Mouse (Mus musculus) right cerebral cortex, postnatal 36 days (tissue): Measurements from ENCODE around the gene Nrgn.

Source experiments
- DNase-seq, 2 experiments: peaks; one replicate each; pipeline ENCODE4 v3.0.0; 2022; ENCODE audit warnings: low spot score in 2 of 2, mixed read lengths in 1 of 2

Nrgn gene

GRCm38 (mm10) chr9:37530031-37530887 is 22.4 kb downstream of the Nrgn start:
- DNase-seq, result no peak

DNA sequence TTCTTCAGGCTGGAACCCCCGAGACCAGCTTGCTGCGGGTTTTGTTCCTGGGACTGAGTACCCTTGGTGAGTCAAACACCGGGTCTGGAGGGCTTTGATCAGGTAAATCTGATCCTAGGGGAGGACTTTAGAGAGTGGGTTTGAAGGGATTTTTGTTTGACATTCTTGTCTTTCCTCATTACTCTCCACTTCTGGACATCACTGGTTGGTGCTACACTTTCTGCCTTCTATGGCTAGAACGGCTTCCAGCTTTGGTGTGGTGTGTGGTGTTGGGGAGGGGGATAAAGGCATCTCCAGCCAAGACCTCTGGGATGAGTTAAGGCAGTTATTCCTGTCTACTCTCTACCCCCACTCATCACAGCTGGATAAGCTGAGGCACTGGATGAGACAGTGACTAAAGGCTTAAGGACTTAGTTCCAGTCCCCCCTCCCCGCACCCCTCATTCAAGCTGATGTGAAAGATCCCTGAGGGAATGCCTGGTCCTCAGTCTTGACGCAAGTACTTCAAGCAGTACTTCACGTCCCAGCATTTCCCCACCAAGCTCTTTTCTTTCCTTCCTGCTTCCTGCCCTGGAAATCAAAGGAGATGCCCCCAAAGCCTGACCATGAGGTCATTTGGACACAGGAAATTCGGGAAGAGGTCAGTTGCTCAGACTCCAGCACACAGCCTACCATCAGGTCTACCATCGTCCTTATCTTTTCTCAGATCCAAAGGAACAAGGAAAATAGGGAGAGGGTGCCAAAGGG is 24.3 kb downstream of the Nrgn start:
- no peak for DNase-seq

GRCm38 (mm10) chr9:37527396-37528224 is 25.1 kb downstream of the Nrgn start, which contains the start of gene Esam:
Gene Esam (plus strand): TSS chr9:37528078.
- DNase-seq, result no peak

DNA sequence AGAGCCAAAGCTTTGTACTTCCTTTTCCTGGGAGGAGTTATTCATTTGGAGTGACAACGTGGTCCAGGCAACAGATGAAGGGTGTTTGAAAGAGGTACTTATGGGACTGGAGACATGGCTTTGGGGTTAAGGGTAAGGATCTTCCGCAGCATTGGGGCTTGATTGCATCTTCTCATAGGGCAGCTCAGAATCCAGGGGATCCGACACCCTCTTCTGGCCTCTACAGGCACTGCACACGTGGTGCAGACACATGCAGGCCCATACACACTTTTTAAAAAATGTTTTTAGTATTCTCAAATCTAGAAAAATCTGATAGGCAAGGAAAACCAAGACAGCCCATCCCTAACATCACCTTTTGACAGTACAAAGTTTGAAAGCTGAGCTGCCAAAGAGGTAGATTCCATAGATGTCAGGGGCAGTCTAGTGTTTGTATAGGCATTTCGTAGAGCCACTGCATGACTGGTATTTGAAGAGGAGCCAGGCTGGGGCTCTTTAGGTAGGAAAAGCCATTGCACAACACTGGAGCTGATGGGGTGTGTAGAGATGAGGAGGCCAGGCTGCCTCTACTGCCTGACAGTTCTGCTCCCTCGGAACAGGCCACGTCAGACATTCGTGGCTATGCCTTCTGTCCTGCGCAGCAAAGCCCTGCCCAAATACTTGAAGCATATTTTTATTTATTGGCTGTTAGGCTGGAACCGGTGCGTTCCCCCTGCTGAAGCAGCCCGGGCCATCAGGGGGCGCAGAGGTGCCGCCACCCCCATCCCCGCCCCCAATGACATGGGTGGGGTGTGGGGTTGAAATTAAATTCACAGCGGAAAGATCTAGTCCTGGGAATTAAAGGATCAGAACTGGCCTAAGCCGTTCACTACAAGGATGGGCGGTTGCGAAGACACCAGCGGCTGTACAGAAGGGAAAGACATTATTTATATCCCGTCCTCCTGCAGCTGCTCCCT is 26.0 kb downstream of the Nrgn start:
- no peak for DNase-seq

- DNase-seq, result no peak
Measured at GRCm38 (mm10) chr9:37525461-37525860, 27.2 kb downstream of the Nrgn start.

- DNase-seq, result no peak
Measured at GRCm38 (mm10) chr9:37519995-37520394, 32.7 kb downstream of the Nrgn start.

GRCm38 (mm10) chr9:37518991-37519390 is 33.7 kb downstream of the Nrgn start:
- DNase-seq, result no peak

DNA sequence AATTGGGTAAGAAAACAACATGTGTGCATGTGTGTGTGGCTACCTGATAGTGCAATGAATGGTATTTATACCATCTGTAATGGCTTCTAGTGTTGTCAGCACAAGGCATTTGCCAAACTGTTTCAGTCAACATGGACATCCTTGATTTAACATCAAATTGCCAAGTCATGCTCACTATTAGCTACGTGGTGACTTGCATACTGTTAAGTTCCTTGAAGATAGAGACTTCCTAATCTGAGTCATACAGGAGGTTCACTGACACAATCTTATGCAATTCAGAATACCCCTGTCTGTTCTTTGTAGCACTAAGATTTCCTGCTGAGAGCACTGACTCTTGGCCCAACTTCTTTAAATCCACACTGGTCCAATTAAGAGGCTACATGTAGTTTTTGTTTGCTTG is 35.2 kb downstream of the Nrgn start:
- DNase-seq, result no peak

GRCm38 (mm10) chr9:37514456-37514855 is 38.2 kb downstream of the Nrgn start:
- no peak for DNase-seq

DNA sequence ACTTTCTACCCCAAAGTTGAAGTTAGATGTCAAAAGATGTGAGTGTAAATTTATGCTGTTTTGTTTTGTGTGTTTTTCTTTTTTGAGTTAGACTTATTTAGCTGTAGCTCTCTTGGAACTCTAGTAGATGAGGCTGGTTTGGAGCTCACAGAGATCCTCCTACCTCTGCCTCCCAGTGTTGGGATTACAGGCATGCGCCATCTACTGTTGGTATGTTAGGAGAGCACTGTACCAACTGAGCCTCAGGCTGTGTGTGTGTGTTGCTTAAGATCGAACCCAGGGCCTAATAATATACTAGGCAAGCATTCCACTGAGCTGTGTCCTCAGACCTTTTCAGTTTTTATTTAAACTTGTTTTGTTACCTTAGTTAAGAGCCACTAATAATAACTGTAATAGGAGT is 40.6 kb downstream of the Nrgn start:
- no peak for DNase-seq

GRCm38 (mm10) chr9:37506023-37506422 is 46.7 kb downstream of the Nrgn start:
- no peak for DNase-seq

GRCm38 (mm10) chr9:37504348-37504747 is 48.4 kb downstream of the Nrgn start:
- no peak for DNase-seq

DNA sequence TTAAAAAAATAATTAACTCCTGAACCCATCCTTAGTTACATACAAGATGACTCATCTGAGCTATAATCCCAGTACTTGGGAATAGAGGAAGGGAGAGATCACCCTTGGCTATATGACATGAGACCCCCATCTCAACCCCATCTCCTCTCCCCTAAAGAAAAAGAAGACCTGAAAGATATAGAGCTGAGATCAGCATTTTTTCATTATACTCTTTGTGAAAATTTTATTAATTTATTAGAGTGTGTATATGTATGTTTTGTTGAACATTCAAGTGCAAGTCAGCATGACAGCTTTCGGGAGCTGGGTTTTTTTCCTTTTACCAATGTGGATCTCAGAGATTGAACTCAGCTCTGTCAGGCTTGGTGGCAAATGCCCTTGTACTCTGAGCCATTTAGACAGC is 51.5 kb downstream of the Nrgn start:
- no peak for DNase-seq

DNA sequence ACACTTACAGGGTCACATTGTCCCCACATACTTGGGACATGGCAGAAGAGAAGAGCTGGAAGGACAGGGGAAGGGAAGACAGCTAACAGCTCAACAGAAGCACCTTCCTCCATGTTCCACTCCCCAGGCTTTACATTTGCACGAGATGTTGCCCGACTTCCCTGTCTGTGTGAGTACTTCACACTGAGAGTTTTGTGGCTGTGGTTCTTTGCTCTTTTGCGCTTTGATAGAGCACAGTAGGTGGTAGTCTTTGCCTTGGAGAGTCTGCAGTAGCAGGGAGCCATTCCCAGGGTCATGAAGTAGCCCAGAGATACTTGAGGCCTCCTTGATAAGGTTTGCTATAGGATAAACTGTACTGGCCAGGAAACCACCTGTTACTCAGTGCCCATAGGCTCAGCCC is 52.5 kb downstream of the Nrgn start:
- no peak for DNase-seq

DNA sequence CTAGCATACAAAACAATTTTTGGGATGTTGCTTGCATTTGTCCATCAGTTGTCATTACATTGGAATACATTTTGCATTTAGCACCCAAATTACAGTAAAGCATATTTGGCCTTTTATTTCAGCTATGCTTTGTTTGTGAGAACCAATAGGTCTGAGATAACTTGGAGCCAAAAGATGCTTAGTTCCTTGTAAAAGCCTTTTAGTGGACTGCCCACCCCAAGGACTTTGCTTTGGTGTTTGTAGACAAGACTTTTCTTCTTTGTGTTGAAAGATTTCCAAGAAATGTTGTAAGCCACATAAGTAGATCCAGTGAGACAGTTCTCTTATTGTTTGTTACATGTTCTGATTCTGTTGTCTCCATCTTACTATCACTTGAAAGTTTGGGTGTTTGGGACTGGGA is 56.4 kb downstream of the Nrgn start:
- DNase-seq, result no peak

DNA sequence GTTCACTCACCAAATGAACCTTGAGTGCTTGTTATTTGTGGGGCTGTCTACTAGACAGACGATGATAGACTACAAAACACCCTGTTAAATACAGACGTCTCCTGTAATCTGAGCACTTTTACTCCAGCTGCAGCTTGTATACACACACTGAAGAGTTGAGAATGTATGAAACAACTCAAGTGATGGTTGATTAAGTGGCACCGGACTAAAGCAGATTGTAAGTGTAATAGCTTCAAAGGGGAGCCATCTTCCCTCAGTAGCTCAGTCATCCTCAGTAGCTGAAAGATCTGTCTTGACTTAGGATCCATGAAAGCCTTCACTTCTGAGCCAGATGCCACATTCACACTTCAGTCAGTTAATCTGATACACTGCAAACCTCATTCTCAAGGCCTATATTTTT is 56.9 kb downstream of the Nrgn start:
- DNase-seq, result no peak
